Mouse (Mus musculus): Measurements from ENCODE around the gene Trpc1. TPM values are rescaled to one million over a fixed set of nuclear protein-coding genes. Genes with fewer than 3 reads are reported as not detected.

Trpc1 gene
- total RNA-seq, 2 experiments from 2014 or later, result 45.7 to 46.4 TPM

- intact Hi-C loops (cut with DNase I), result no loop called here
Measured at GRCm38 (mm10) chr9:95704078-95704477, 46.1 kb downstream of the Trpc1 start.

DNA sequence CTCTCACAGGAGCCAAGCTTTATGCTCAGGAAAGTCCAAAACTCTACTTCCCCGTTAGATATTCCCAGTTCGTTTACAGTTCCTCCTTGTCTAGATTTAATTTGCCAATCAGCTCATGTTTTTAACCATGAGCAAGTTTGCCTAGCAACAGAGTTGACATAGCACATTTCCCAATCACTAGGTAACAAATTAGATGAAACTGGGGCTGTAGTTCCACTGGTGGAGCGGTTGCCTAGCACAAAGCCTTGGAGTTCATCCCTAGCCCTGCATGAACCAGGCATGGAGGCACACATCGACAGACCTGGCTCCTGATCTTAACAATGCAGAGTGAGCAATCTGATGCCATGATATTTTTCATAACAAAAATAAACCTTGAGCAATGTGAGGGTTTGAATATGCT, 50.9 kb downstream of the Trpc1 start:
- intact Hi-C loops (cut with DNase I), result no loop called here
- no peak for DNase-seq (ENCODE audit: low spot score in 2 of 2)

More at GRCm38 (mm10) chr9:95704078-95704477, 46.1 kb downstream of the Trpc1 start:
- DNase-seq (ENCODE audit: low spot score in 2 of 2), result peak in 1 of 2 experiments; percentile 20

DNA sequence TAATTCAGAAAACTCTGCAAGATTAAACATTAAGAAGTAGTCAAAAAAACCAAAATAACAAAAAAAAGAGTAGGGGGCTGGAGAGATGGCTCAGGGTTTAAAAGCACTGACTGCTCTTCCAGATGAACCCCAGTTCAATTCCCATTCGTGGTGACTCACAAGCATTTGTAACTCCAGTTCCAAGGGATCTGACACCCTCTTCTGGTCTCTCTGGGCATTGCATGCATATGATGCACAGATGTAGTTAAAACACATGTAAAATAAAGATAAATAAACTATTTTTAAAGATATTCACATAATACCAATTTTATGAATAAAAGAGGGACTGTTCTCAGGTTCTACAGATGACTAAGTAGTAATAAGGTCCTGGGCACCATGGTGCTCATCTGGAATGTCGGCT, 52.4 kb downstream of the Trpc1 start:
- intact Hi-C loops (cut with DNase I), result no loop called here
- DNase-seq (ENCODE audit: low spot score in 2 of 2), result no peak

DNA sequence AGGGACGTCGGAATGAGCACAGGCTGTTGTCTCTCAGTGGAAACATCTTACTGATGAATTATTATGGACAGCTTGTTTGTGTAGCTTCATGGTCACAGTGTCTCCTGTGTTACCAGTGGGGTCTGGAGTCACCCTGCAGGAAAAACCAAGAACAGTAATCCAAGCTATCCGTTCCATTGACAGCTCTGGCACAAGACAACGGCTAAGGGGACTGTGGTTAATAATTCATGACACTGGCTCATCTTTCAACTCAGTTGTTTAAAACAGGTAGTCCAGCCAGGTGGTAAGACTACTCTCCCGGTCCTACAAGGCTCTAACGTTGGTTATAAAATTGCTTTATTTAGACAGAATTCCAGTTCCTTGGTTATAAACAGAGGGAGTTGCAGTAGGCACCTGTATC, 53.6 kb downstream of the Trpc1 start:
- no peak for DNase-seq (ENCODE audit: low spot score in 2 of 2)
- intact Hi-C loops (cut with DNase I), result no loop called here

DNA sequence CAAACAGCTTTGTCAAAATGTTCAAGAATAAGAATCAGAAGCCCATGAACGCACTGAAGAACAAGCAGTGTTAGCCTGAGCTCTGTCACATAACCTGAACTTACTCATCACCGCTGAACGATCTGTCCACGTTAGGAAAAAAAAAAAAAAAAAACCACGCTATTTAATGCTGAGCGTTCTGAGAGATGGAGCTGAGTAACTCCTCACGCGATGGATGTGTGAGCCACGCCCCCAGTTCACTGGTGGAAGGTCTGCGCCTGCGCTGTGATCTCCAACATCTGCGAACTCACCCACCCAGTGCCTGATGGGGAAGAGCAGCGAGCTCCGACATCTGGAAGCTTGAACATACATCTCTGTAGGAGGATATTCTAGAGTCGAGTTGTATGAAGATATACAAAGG, 55.2 kb downstream of the Trpc1 start:
- intact Hi-C loops (cut with DNase I), result no loop called here
- DNase-seq (ENCODE audit: low spot score in 2 of 2), result no peak

DNA sequence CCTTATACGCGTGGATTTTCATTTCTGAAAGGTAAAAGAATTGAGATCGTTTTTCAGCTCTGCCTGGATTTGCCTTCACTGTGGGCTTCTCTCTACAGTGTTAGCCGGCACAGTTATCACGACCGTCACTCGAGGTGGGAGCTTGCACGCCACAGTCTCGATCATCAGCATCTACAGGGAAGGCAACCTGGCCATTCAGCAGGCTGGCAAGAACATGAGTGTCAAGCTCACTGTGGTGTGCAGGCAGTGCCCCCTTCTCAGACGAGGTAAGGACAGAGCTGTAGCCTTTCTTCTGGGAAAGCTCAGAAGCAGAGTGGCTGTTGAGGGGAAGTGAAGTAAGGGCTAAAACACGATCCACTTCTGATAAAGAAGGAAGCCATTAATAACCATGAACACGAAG, 55.6 kb downstream of the Trpc1 start:
- no peak for DNase-seq (ENCODE audit: low spot score in 2 of 2)
- intact Hi-C loops (cut with DNase I), result no loop called here

- intact Hi-C loops (cut with DNase I), result no loop called here
- DNase-seq (ENCODE audit: low spot score in 2 of 2), result no peak
Measured at GRCm38 (mm10) chr9:95693528-95694100, 56.6 kb downstream of the Trpc1 start.

GRCm38 (mm10) chr9:95692823-95693222, 57.4 kb downstream of the Trpc1 start:
- DNase-seq (ENCODE audit: low spot score in 2 of 2), result no peak
- intact Hi-C loops (cut with DNase I), result no loop called here

GRCm38 (mm10) chr9:95688064-95688463, 62.1 kb downstream of the Trpc1 start:
- no peak for DNase-seq (ENCODE audit: low spot score in 2 of 2)
- intact Hi-C loops (cut with DNase I), result loop anchor here (5.0 kb wide), 1 partner anchor 146 kb away; no protein-coding TSS in a partner anchor

DNA sequence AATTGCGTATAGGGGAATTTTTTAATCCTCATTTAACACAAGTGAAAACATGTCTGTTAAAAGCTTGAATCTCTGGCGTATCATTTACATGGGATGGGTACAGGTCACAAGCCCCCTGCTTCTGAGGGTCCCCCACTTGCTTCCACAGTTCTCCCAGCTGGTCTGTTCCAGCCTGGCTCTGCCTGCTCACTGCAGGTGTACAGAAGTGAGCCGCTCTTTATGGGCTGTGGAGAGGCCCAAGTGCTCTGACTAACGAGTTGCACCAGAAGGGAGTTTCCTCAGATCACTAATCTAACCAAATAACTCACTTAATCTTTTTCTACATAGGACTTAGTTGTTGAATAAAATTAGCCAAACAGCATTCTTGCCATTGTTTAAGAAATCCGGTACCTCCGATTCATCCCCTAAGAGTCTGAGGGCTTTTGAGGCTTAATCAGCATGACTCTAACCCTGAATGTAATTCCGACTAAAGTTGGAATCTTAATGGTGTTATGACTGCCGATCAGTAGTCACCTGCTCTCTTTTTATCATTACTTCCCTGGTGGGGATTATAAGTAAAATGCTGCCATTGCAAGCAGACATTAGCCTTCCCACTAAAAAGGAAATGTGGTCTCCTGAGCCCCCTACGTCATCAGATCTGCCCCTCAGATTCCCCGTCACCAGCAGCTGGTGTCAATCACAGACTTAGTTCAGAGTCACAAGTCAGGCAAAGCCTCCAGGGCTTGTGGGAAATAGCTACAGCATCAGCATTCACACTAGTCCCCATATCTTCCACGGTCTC, 64.3 kb downstream of the Trpc1 start:
- intact Hi-C loops (cut with DNase I), result loop anchor here (5.0 kb wide), 1 partner anchor 144 kb away; no protein-coding TSS in a partner anchor
- DNase-seq (ENCODE audit: low spot score in 2 of 2), result no peak

- no peak for DNase-seq (ENCODE audit: low spot score in 2 of 2)
- intact Hi-C loops (cut with DNase I), result no loop called here
Measured at GRCm38 (mm10) chr9:95680691-95681090, 69.5 kb downstream of the Trpc1 start.

GRCm38 (mm10) chr9:95679966-95680365, 70.2 kb downstream of the Trpc1 start:
- intact Hi-C loops (cut with DNase I), result no loop called here
- DNase-seq (ENCODE audit: low spot score in 2 of 2), result no peak

DNA sequence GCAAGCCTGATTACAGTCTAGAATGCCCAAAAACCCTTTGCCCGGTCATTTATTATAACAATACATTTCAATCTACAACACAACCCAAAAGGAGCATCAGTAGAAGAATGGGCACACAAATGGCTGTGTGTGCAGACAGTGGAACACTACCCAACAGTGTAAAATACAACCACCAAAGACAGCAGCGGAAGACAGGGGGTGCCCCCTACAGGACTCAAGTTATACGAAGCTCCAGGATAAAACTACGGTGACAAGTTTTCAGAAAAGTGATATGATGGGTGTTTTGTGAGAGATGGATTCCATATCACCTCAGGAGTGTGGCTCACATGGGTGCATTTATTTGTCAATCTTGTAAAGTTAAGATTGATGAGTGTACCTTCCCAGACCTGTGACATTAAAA, 74.2 kb downstream of the Trpc1 start:
- intact Hi-C loops (cut with DNase I), result no loop called here
- no peak for DNase-seq (ENCODE audit: low spot score in 2 of 2)

DNA sequence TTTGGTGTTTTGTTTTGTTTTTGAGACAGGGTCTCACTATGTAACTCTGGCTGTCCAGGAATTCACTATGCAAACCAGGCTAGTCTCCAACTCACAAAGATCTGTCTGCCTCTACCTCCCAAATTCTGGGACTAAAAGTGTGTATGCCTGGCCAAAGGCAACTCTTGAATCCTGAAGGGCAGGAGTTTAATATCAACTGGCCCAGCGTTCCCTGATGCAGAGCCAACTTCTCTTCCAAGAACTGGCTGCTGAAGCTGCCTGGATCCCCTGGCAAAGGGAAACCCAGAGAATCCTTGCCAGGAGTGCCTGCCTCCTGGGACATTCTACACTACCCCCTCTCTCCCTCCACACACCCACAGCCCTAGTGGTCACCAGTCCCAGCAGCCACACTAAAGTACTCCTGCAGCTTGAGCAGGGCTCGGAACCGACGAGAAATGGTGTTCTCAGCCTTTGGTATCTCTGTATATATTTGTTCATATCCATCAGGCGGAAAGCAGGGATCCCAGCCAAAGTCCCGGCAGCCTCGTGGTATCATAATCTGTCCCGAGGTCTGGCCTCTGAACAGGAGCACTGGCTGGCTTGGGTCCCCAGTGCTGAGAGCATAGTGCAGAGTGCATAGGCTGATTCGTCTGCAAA, 75.0 kb downstream of the Trpc1 start:
- intact Hi-C loops (cut with DNase I), result no loop called here
- DNase-seq (ENCODE audit: low spot score in 2 of 2), result peak in 1 of 2 experiments; percentile 15

DNA sequence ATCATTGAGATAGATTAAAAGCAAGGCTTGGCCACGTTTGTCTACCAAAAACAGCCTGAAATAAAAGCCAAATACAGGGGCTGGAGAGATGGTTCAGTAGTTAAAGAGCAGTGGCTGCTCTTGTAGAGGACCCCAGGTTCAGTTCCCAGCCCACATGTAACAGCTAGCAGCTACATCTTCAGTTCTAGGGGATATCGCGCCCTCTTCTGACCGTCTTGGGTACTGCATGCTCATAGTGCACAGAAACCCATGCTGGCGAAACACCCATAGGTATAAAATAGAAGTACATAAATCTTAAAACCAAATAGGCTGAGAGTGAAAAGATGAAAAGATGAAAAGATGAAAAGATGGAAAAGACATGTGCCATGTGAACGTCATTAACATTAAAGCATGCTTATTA, 77.4 kb downstream of the Trpc1 start:
- no peak for DNase-seq (ENCODE audit: low spot score in 2 of 2)
- intact Hi-C loops (cut with DNase I), result no loop called here

GRCm38 (mm10) chr9:95672331-95672730, 77.8 kb downstream of the Trpc1 start:
- intact Hi-C loops (cut with DNase I), result no loop called here
- no peak for DNase-seq (ENCODE audit: low spot score in 2 of 2)

GRCm38 (mm10) chr9:95668306-95668705, 81.9 kb downstream of the Trpc1 start:
- no peak for DNase-seq (ENCODE audit: low spot score in 2 of 2)
- intact Hi-C loops (cut with DNase I), result no loop called here

DNA sequence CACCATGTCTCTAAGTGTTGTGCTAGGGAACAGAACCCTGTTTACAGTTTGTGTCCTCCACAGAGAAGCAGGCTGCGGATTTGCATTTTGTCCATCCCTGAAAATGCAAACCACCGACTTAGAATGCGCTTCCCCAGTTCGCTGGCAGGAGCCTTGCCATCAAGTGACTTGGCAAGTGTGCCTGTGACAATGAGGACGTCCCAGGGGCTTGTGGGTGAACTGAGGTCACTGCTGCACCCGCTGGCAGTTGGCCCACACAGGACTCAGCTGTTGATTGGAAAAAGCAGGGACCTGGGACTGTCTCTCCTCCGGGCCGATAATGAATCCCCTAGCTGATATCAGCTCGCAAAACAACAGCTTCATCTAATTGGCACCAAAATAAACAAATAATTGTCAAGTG, 82.3 kb downstream of the Trpc1 start:
- intact Hi-C loops (cut with DNase I), result no loop called here
- peak; percentile 35 to 41 for DNase-seq (ENCODE audit: low spot score in 2 of 2)

- intact Hi-C loops (cut with DNase I), result no loop called here
- no peak for DNase-seq (ENCODE audit: low spot score in 2 of 2)
Measured at GRCm38 (mm10) chr9:95665835-95666234, 84.3 kb downstream of the Trpc1 start.

GRCm38 (mm10) chr9:95664290-95664989, 85.7 kb downstream of the Trpc1 start:
- peak in 1 of 2 experiments; percentile 23 for DNase-seq (ENCODE audit: low spot score in 2 of 2)
- intact Hi-C loops (cut with DNase I), result no loop called here

Data from left cerebral cortex, postnatal 36 days (tissue).